Mouse (Mus musculus) olfactory bulb, adult 2 months (tissue): Measurements from ENCODE around the gene Cd300e. TPM values are rescaled to one million over a fixed set of nuclear protein-coding genes. Genes with fewer than 3 reads are reported as not detected.

ENCODE experiments used
- H3K27ac ChIP-seq: fragments of 200-500 bp; 2 replicates; pipeline ENCODE4 v1.5.1; 2012; ENCODE audit warnings: low read depth, low read length; ENCODE audit not compliant: insufficient read depth
- H3K4me1 ChIP-seq: fragments of 200-500 bp; 2 replicates; pipeline ENCODE4 v1.6.1; 2012; ENCODE audit warnings: low read length; ENCODE audit not compliant: control insufficient read depth, insufficient read depth
- H3K4me3 ChIP-seq: fragments of 200-500 bp; 2 replicates; pipeline ENCODE4 v1.5.1; 2012; ENCODE audit warnings: mild to moderate bottlenecking, low read depth, low read length, moderate library complexity; ENCODE audit not compliant: insufficient read depth
- CTCF ChIP-seq: fragments of 200-500 bp; IDR thresholded peaks from 2 replicates; pipeline ENCODE4 v1.5.1; 2012; ENCODE audit warnings: low read depth, mild to moderate bottlenecking, low read length, moderate library complexity; ENCODE audit not compliant: insufficient read depth
- POLR2A ChIP-seq: fragments of 200-500 bp; IDR thresholded peaks from 2 replicates; pipeline ENCODE4 v1.6.1; 2012; ENCODE audit warnings: mild to moderate bottlenecking, low read depth, low read length, moderate library complexity; ENCODE audit not compliant: insufficient read depth
- WGBS: fragments of 180-500 bp; shearing (Covaris S2); methylation state at CpG from one replicate; pipeline ENCODE4 v1.1.7; 2018; 5-methylcytosine and 5-hydroxymethylcytosine counted together
- polyA plus RNA-seq: library from polyadenylated mRNA; stranded (reverse); fragments of >200 nt; gene quantifications from 2 replicates; pipeline ENCODE4 v1.2.4, GENCODE M21; 2012; ENCODE audit warnings: low replicate concordance; ENCODE audit not compliant: missing spikeins, insufficient read depth, insufficient read length

Cd300e gene
- polyA plus RNA-seq, 1 experiment = not detected

- peaks cover 6% of the 10 kb centered on the region; the same call in 1 of the 2 replicates for H3K4me1 ChIP-seq
- H3K27ac ChIP-seq = no peak overlapping the region
- 82% methylated on average over 6 of the region's 6 CpGs for WGBS
- TF ChIP-seq POLR2A (no peak), CTCF (no peak)
- H3K4me3 ChIP-seq = no peak overlapping the region
Measured at GRCm38 (mm10) chr11:115101615-115102051, 39.7 kb upstream of the Cd300e start.

GRCm38 (mm10) chr11:115100741-115101140 lies 38.8 kb upstream of the Cd300e start:
- WGBS = 83% methylated on average over 7 of the region's 7 CpGs
- TF ChIP-seq POLR2A (no peak), CTCF (no peak)
- Histone ChIP-seq H3K27ac (no peak overlapping the region), H3K4me1 (peaks cover 6% of the 10 kb centered on the region; the same call in 1 of the 2 replicates), H3K4me3 (no peak overlapping the region)

GRCm38 (mm10) chr11:115100032-115100621 lies 38.1 kb upstream of the Cd300e start:
- no peak overlapping the region for H3K27ac ChIP-seq
- WGBS = 83% methylated on average over 5 of the region's 5 CpGs
- TF ChIP-seq CTCF (no peak), POLR2A (no peak)
- no peak overlapping the region for H3K4me3 ChIP-seq
- H3K4me1 ChIP-seq = peaks cover 6% of the 10 kb centered on the region; the same call in 1 of the 2 replicates

- TF ChIP-seq POLR2A = no peak
- no peak for TF ChIP-seq CTCF
- 78% methylated on average over 16 of the region's 16 CpGs for WGBS
- no peak overlapping the region for H3K27ac ChIP-seq
Measured at GRCm38 (mm10) chr11:115099241-115099840, 37.4 kb upstream of the Cd300e start.

GRCm38 (mm10) chr11:115098203-115098932 lies 36.4 kb upstream of the Cd300e start:
- Histone ChIP-seq H3K4me1 (peaks cover 6% of the 10 kb centered on the region; the same call in 1 of the 2 replicates), H3K27ac (no peak overlapping the region), H3K4me3 (no peak overlapping the region)
- TF ChIP-seq POLR2A (no peak), CTCF (no peak)
- WGBS = 59% methylated on average over 10 of the region's 10 CpGs

More at GRCm38 (mm10) chr11:115099241-115099840, 37.4 kb upstream of the Cd300e start:
- H3K4me3 ChIP-seq = no peak overlapping the region
- H3K4me1 ChIP-seq = peaks cover 6% of the 10 kb centered on the region; the same call in 1 of the 2 replicates

- Histone ChIP-seq H3K4me3 (no peak overlapping the region), H3K4me1 (peaks cover 9% of the 10 kb centered on the region), H3K27ac (no peak overlapping the region)
- TF ChIP-seq POLR2A (no peak), CTCF (no peak)
- 16% methylated on average over 4 of the region's 4 CpGs for WGBS
Measured at GRCm38 (mm10) chr11:115092140-115092539, 30.2 kb upstream of the Cd300e start.

GRCm38 (mm10) chr11:115091362-115091901 lies 29.5 kb upstream of the Cd300e start, which contains the start of gene Rab37:
Rab37 (plus strand) TSS chr11:115091431.
- TF ChIP-seq POLR2A (0 out of 2 replicates have a peak, but pooled peaks have one; percentile 19), CTCF (no peak)
- no peak within 1 kb of the TSS for H3K27ac ChIP-seq
- peaks cover 9% of the 10 kb centered on the region for H3K4me1 ChIP-seq
- peak within 1 kb of the TSS; percentile 31 for H3K4me3 ChIP-seq
- 1% methylated on average over 36 of the region's 36 CpGs for WGBS

GRCm38 (mm10) chr11:115089853-115090252 lies 27.9 kb upstream of the Cd300e start:
- H3K27ac ChIP-seq = no peak overlapping the region
- WGBS = 70% methylated on average over 6 of the region's 6 CpGs
- peaks cover 9% of the 10 kb centered on the region for H3K4me1 ChIP-seq
- TF ChIP-seq POLR2A (no peak), CTCF (peak; percentile 62; the same call in 1 of the 2 replicates)
- H3K4me3 ChIP-seq = no peak overlapping the region
